Mouse (Mus musculus): ENCODE results near the gene 5730522E02Rik. TPM values are rescaled to one million over a fixed set of nuclear protein-coding genes. Genes with fewer than 3 reads are reported as not detected.
A peak's percentile ranks its signal among the peaks of the same experiment; 100 is the strongest.

5730522E02Rik gene
- polyA plus RNA-seq, 1 experiment from 2014 or later, result 26.4 TPM

DNA sequence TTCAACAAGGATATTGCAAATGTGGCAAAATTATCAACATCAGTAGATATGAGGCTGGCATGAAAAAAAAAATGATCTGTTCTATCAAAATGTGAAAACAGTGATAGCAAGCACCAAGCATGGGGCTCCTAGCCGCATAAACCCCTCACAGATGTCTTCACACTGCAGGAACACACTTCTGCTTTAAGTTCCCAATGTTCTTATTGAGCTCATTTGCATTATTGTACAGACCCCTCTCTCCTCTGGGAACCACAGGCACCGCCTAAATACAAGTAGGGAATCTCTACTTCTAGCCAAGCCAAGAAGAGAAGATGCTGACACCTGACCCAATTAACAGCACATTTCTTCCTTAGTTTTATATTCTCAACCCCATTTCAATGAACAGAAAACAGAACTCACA, 105.9 kb downstream of the 5730522E02Rik start:
- Histone ChIP-seq H3K4me2 (ENCODE audit: low read length) (no peak overlapping the region), H3K4me3 (replicated peaks; ENCODE audit: low read length) (no peak overlapping the region), H3K4me1 (replicated peaks; ENCODE audit: control insufficient read depth, insufficient read depth, low read length) (peaks cover 20% of the 10 kb centered on the region), H3K27me3 (replicated peaks; ENCODE audit: control insufficient read depth, insufficient read depth, low read length) (no peaks in the 10 kb centered on the region), H3K27ac (ENCODE audit: low read length) (no peak overlapping the region), H3K9ac (replicated peaks; ENCODE audit: low read depth, low read length) (no peak overlapping the region), H3K9me3 (ENCODE audit: control insufficient read depth, low read length) (no peaks in the 10 kb centered on the region), H3K36me3 (ENCODE audit: control insufficient read depth, insufficient read depth) (no peaks in the 10 kb centered on the region)
- 16% methylated on average over 2 of the region's 2 CpGs for WGBS
- ATAC-seq, result no peak

DNA sequence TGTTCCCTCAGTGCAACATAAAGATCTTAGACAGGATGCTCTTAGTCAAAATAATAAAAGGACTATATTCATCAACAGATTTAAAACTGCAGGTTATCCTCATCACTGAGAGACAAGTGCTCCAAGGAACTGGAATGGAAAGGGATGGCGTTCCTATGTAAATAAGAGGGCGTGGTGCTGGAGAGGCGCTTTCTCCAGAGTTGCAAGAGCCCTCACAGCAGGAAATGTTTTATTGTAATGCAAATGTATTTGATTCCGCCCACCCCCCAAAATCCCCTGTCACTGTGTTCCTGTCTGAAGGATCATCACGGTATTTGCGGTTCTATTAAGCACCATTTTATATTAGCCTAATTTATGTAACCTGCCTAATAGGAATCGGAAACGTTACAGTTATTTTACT, 106.9 kb downstream of the 5730522E02Rik start:
- Histone ChIP-seq H3K36me3 (ENCODE audit: control insufficient read depth, insufficient read depth) (no peaks in the 10 kb centered on the region), H3K9ac (replicated peaks; ENCODE audit: low read depth, low read length) (no peak overlapping the region), H3K4me2 (ENCODE audit: low read length) (peak overlapping the region; percentile 32), H3K4me3 (replicated peaks; ENCODE audit: low read length) (0 out of 2 replicates have a peak overlapping the region, but pooled peaks have one; percentile 8), H3K9me3 (ENCODE audit: control insufficient read depth, low read length) (no peaks in the 10 kb centered on the region), H3K27me3 (replicated peaks; ENCODE audit: control insufficient read depth, insufficient read depth, low read length) (no peaks in the 10 kb centered on the region), H3K27ac (ENCODE audit: low read length) (no peak overlapping the region), H3K4me1 (replicated peaks; ENCODE audit: control insufficient read depth, insufficient read depth, low read length) (peaks cover 20% of the 10 kb centered on the region)
- 1% methylated on average over 8 of the region's 8 CpGs for WGBS
- ATAC-seq, result peak; percentile 40

- H3K27ac ChIP-seq (ENCODE audit: low read length), result peak overlapping the region; percentile 71
- H3K36me3 ChIP-seq (ENCODE audit: control insufficient read depth, insufficient read depth), result no peaks in the 10 kb centered on the region
- no peaks in the 10 kb centered on the region for H3K9me3 ChIP-seq (ENCODE audit: control insufficient read depth, low read length)
- 0 out of 2 replicates have a peak overlapping the region, but pooled peaks have one; percentile 8 for H3K9ac ChIP-seq (replicated peaks; ENCODE audit: low read depth, low read length)
- peaks cover 20% of the 10 kb centered on the region for H3K4me1 ChIP-seq (replicated peaks; ENCODE audit: control insufficient read depth, insufficient read depth, low read length)
- H3K27me3 ChIP-seq (replicated peaks; ENCODE audit: control insufficient read depth, insufficient read depth, low read length), result no peaks in the 10 kb centered on the region
- H3K4me3 ChIP-seq (replicated peaks; ENCODE audit: low read length), result no peak overlapping the region
- WGBS, result 11% methylated on average over 4 of the region's 4 CpGs
- H3K4me2 ChIP-seq (ENCODE audit: low read length), result peak overlapping the region; percentile 31
- no peak for ATAC-seq
Observed at GRCm38 (mm10) chr11:26102878-26103277, 107.7 kb downstream of the 5730522E02Rik start.

DNA sequence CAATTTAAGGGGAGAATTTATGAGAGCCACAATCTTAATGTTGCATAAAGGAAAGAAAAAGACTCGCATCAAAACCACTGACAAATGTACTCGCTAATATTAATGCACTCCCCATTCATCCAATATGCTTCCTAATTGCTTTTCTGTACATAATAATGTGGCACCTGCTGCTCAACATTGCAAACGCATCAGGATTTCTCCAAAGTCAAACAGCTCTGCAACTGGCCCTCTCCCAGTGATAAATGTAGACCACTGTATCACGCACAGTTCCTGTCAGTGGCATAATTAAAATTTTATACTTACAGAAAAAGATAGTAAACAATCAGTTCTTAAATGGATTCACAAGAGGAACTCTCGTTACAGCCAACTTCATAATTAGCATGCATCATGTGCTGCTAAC, 110.5 kb downstream of the 5730522E02Rik start:
- Histone ChIP-seq H3K4me1 (replicated peaks; ENCODE audit: control insufficient read depth, insufficient read depth, low read length) (peaks cover 17% of the 10 kb centered on the region), H3K9me3 (ENCODE audit: control insufficient read depth, low read length) (no peaks in the 10 kb centered on the region), H3K36me3 (ENCODE audit: control insufficient read depth, insufficient read depth) (no peaks in the 10 kb centered on the region), H3K4me2 (ENCODE audit: low read length) (no peak overlapping the region), H3K4me3 (replicated peaks; ENCODE audit: low read length) (no peak overlapping the region), H3K27ac (ENCODE audit: low read length) (peak overlapping the region; percentile 56), H3K9ac (replicated peaks; ENCODE audit: low read depth, low read length) (no peak overlapping the region), H3K27me3 (replicated peaks; ENCODE audit: control insufficient read depth, insufficient read depth, low read length) (no peaks in the 10 kb centered on the region)
- 13% methylated on average over 5 of the region's 5 CpGs for WGBS
- peak; percentile 50 for ATAC-seq

DNA sequence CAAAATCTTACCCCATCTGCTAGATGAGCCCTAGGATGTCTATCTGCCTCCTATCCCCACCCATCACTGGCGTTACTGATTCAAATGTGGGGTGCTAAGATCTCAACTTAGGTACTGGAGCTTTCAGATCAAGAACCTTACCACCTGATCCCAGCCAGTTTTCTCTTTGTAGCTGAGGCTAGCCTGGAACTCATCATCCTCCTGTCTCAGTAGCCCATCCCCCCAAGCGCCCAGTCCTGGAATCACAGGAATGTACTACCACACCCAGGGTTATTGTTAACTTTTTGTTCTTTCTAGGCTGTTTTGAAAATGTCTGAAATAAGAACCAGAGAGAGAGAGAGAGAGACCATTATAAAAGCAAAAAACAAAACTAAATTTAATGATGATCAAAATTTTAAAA, 111.6 kb downstream of the 5730522E02Rik start:
- 85% methylated on average over 2 of the region's 2 CpGs for WGBS
- H3K4me2 ChIP-seq (ENCODE audit: low read length), result no peak overlapping the region

GRCm38 (mm10) chr11:26096095-26096494, 114.5 kb downstream of the 5730522E02Rik start:
- Histone ChIP-seq H3K4me1 (replicated peaks; ENCODE audit: control insufficient read depth, insufficient read depth, low read length) (peaks cover 7% of the 10 kb centered on the region), H3K4me3 (replicated peaks; ENCODE audit: low read length) (no peak overlapping the region), H3K9me3 (ENCODE audit: control insufficient read depth, low read length) (no peaks in the 10 kb centered on the region), H3K27ac (ENCODE audit: low read length) (no peak overlapping the region), H3K4me2 (ENCODE audit: low read length) (no peak overlapping the region), H3K36me3 (ENCODE audit: control insufficient read depth, insufficient read depth) (no peaks in the 10 kb centered on the region), H3K9ac (replicated peaks; ENCODE audit: low read depth, low read length) (no peak overlapping the region), H3K27me3 (replicated peaks; ENCODE audit: control insufficient read depth, insufficient read depth, low read length) (no peaks in the 10 kb centered on the region)
- 45% methylated on average over 1 of the region's 1 CpGs for WGBS
- ATAC-seq, result 0 out of 2 replicates have a peak, but pooled peaks have one; percentile 26

More for the DNA sequence above, 111.6 kb downstream of the 5730522E02Rik start:
- Histone ChIP-seq H3K4me3 (replicated peaks; ENCODE audit: low read length) (no peak overlapping the region), H3K9ac (replicated peaks; ENCODE audit: low read depth, low read length) (no peak overlapping the region), H3K4me1 (replicated peaks; ENCODE audit: control insufficient read depth, insufficient read depth, low read length) (peaks cover 17% of the 10 kb centered on the region), H3K27me3 (replicated peaks; ENCODE audit: control insufficient read depth, insufficient read depth, low read length) (no peaks in the 10 kb centered on the region), H3K36me3 (ENCODE audit: control insufficient read depth, insufficient read depth) (no peaks in the 10 kb centered on the region), H3K9me3 (ENCODE audit: control insufficient read depth, low read length) (no peaks in the 10 kb centered on the region), H3K27ac (ENCODE audit: low read length) (no peak overlapping the region)
- no peak for ATAC-seq

GRCm38 (mm10) chr11:26088993-26089392, 121.6 kb downstream of the 5730522E02Rik start:
- Histone ChIP-seq H3K4me2 (ENCODE audit: low read length) (no peak overlapping the region), H3K4me3 (replicated peaks; ENCODE audit: low read length) (no peak overlapping the region), H3K4me1 (replicated peaks; ENCODE audit: control insufficient read depth, insufficient read depth, low read length) (no peaks in the 10 kb centered on the region), H3K9ac (replicated peaks; ENCODE audit: low read depth, low read length) (no peak overlapping the region), H3K27me3 (replicated peaks; ENCODE audit: control insufficient read depth, insufficient read depth, low read length) (no peaks in the 10 kb centered on the region), H3K36me3 (ENCODE audit: control insufficient read depth, insufficient read depth) (no peaks in the 10 kb centered on the region), H3K9me3 (ENCODE audit: control insufficient read depth, low read length) (no peaks in the 10 kb centered on the region), H3K27ac (ENCODE audit: low read length) (no peak overlapping the region)
- 7% methylated on average over 5 of the region's 5 CpGs for WGBS
- peak; percentile 92 for ATAC-seq

DNA sequence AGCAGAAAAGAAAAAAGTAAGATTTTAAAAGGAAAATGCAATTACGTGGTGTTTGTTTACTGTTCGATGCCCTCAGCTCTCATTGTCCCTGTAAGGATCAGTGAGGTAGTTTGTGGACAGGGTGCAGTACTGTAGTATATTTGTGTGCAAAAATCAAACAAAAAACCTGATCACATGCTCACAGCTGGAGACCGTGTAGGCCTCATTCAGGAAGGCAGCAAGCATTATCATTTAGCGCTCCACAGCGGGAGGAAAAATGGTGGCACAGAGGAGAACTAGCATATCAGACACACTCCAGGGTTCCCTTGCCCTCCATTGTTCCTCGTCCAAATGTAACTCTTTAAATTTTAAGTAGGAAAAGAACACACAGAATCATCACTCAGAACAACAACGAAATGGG, 123.9 kb downstream of the 5730522E02Rik start:
- 46% methylated on average over 7 of the region's 7 CpGs for WGBS
- Histone ChIP-seq H3K4me2 (ENCODE audit: low read length) (no peak overlapping the region), H3K36me3 (ENCODE audit: control insufficient read depth, insufficient read depth) (no peaks in the 10 kb centered on the region), H3K9me3 (ENCODE audit: control insufficient read depth, low read length) (no peaks in the 10 kb centered on the region), H3K9ac (replicated peaks; ENCODE audit: low read depth, low read length) (no peak overlapping the region), H3K27ac (ENCODE audit: low read length) (no peak overlapping the region), H3K27me3 (replicated peaks; ENCODE audit: control insufficient read depth, insufficient read depth, low read length) (no peaks in the 10 kb centered on the region), H3K4me3 (replicated peaks; ENCODE audit: low read length) (no peak overlapping the region), H3K4me1 (replicated peaks; ENCODE audit: control insufficient read depth, insufficient read depth, low read length) (no peaks in the 10 kb centered on the region)
- no peak for ATAC-seq

- Histone ChIP-seq H3K27me3 (replicated peaks; ENCODE audit: control insufficient read depth, insufficient read depth, low read length) (no peaks in the 10 kb centered on the region), H3K4me3 (replicated peaks; ENCODE audit: low read length) (no peak overlapping the region), H3K4me2 (ENCODE audit: low read length) (no peak overlapping the region), H3K9me3 (ENCODE audit: control insufficient read depth, low read length) (no peaks in the 10 kb centered on the region), H3K36me3 (ENCODE audit: control insufficient read depth, insufficient read depth) (no peaks in the 10 kb centered on the region), H3K4me1 (replicated peaks; ENCODE audit: control insufficient read depth, insufficient read depth, low read length) (no peaks in the 10 kb centered on the region), H3K9ac (replicated peaks; ENCODE audit: low read depth, low read length) (no peak overlapping the region), H3K27ac (ENCODE audit: low read length) (no peak overlapping the region)
- WGBS, result 62% methylated on average over 6 of the region's 6 CpGs
- no peak for ATAC-seq
Observed at GRCm38 (mm10) chr11:26085380-26086035, 125.1 kb downstream of the 5730522E02Rik start.
